Mouse (Mus musculus): ENCODE measurements at regions not wholly inside any gene's neighbourhood (a gene's known extent, or its start where the extent isn't known, plus 50 kb on each side); places are given as distances from the start of the nearest gene placed in this dataset.

DNA sequence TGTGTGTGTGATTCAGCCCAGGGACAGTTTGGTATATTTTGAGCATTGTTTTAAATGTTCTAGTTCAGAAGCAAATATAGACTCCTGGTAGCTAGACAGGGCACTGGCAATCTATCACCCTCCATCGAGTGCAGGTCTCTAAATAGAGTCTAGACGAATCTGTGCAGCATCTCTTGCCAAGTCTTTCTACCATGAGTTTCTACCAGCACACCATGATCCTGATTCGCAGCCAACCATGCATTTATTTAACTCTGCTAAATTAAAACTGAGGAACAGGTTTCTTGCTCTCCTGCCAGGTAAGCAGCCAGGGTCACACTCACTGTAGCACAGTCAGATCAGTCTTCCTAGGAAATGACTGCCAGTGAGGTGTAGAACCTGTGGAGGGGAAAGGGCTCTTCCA is 96.3 kb upstream of the Mast4 start:
- TF ChIP-seq POLR2A (IDR thresholded peaks at IDR 0.05; ENCODE audit: low read depth, low read length) (no peak), CTCF (conservative IDR thresholded peaks at IDR 0.05 in 1 of 2, IDR thresholded peaks at IDR 0.05 in 1 of 2; ENCODE audit: low read depth in 2 of 2, low read length in 2 of 2) (no peak), KAT2A (IDR thresholded peaks at IDR 0.05; ENCODE audit: insufficient replicate concordance, low read length) (no peak), EP300 (IDR thresholded peaks at IDR 0.05; ENCODE audit: low read length) (no peak), IRF4 (IDR thresholded peaks at IDR 0.05; ENCODE audit: low read depth, low read length) (no peak), ZC3H11A (IDR thresholded peaks at IDR 0.05; ENCODE audit: low read depth, low read length) (no peak), JUND (conservative IDR thresholded peaks at IDR 0.05; ENCODE audit: low read depth, low read length) (no peak), GABPA (IDR thresholded peaks at IDR 0.05; ENCODE audit: insufficient replicate concordance, low read depth, low read length) (no peak), POLR2AphosphoS2 (IDR thresholded peaks at IDR 0.05; ENCODE audit: low read depth, low read length) (no peak), JUN (IDR thresholded peaks at IDR 0.05; ENCODE audit: insufficient read depth, low read depth, low read length) (no peak), MAX (IDR thresholded peaks at IDR 0.05; ENCODE audit: low read length) (no peak), ZKSCAN1 (IDR thresholded peaks at IDR 0.05; ENCODE audit: borderline replicate concordance, low read depth, low read length) (no peak)
